Mouse (Mus musculus): ENCODE results near the gene Khdc1b. TPM values are rescaled to one million over a fixed set of nuclear protein-coding genes. Genes with fewer than 3 reads are reported as not detected.
"Not testable (repeated sequence)": the region's sequence is repeated elsewhere in the genome, so short reads cannot be mapped to it uniquely, and the experiment has no call there.

Khdc1b gene
- total RNA-seq (2015; ENCODE audit: low replicate concordance) = 0.63 TPM in 1 of 2 replicates, not detected in the other
- total RNA-seq (2017; ENCODE audit: low replicate concordance) = 0.17 TPM in 1 of 2 replicates, not detected in the other

DNA sequence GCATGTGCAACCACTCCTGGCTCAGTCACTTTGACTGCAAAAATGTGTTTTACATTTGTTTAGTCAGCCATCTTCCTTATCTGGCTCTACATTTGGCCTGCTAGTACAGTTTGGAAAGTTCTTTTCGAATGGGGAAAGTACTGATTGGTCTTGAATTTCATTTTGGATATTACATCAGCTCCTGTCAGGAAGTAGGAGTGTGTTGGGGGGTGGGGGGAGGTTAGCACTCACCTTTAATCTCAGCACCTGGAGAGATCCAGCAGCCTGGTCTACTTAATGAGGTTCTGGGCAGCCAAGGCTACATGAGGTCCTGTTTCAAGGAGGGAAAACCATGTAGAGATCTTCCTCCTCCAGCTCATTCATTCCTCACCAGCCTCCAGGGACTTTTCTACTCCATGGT is at the start of gene Khdc1b:
Gene Khdc1b, plus strand, starts transcription at position 301 of the 400 bp plus-strand sequence.
- ATAC-seq (replicated peaks; ENCODE audit: low FRiP score, poor library complexity, severe bottlenecking) = no peak

DNA sequence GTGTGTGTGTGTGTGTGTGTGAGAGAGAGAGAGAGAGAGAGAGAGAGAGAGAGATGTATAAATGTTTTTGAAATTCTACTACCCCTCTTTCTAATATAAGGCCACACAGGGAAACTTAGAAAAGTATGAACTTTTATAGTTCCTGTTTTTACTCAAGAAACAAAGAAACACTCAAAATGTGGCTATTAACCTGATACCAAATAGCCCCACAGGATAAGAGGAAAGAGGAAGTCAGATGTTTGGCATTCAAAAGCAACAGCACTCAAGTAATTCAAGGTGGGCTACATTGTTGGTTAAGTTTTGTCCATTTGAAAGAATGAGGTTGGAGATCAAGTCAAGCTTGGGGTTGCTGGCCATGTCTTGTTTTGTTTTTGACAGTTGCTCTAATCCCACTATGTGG is 47.5 kb upstream of the Khdc1b start:
- ATAC-seq (replicated peaks; ENCODE audit: low FRiP score, poor library complexity, severe bottlenecking) = no peak

DNA sequence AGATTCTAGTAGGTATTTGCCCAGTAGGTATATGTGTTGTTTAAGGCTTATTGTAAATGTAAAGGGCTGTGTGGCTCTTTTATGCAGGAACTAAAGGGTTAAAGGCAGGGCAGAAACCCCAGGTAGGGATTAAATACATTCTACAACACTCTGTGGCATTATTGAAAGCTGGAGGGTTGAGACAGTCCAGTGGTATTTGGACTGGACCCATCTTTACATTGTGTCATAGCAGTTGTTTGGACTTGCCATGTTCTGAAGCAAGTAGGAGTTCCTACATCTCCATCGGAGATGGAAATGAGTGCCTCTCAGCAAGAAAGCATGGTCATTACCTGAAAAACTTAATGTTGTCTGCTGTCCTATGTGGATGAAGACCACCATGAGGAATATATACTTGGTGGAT is 42.6 kb upstream of the Khdc1b start:
- ATAC-seq (replicated peaks; ENCODE audit: low FRiP score, poor library complexity, severe bottlenecking) = no peak

DNA sequence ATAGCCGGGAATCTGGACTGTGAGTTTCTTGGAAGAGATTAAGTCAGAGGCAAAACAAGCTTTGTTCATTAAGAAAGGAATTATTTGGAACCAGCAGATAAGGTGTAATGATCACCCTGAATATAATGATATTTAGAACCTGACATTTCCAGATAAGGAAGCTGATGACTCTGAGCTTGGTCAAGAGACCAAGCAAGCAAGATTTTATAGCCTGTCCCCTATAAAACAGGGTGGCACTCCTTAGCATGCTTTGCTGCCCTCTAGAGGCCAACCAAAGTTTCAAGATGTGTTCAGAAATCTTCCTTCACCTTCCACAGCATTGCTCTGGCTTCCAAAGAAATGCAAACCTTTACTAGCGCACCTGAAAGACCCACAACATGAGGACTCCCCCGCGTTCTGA is 39.1 kb upstream of the Khdc1b start:
- ATAC-seq (replicated peaks; ENCODE audit: low FRiP score, poor library complexity, severe bottlenecking) = no peak

DNA sequence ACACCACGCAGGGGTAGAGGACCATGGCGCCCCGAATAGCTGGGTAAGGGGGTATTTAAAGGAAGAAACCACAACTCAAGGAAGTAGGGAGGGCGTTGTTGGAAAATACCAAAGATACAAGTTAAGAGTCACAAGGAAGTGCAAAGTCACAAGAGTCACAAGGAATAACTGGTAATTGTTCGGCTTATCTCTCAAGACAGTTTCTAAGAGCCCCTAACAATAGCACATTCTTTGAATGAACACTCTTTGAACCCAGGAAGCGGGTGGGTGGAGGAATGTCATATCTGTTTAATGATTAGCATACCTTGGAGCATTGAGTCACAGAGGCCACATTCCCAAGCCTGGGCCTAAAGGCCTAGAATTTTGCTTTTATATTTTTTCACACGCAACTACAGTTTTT is 38.6 kb upstream of the Khdc1b start:
- not testable (repeated sequence) for ATAC-seq (replicated peaks; ENCODE audit: low FRiP score, poor library complexity, severe bottlenecking)

DNA sequence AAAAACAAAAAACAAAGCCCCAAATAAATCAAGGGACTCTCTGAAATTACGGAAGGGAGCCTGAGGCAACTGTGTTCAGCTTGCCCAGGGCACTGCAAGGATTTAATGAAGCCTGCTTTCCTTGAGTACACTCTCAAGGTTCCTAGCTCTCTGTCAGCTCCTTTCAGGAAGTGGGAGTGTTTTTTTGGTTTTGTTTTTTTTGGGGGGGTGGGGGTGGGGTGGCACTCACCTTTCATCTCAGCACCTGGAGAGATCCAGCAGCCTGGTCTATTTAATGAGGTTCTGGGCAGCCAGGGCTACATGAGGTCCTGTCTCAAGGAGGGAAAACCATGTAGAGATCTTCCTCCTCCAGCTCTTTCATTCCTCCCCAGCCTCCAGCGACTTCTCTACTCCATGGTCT is 34.0 kb upstream of the Khdc1b start, which contains the start of gene Khdc1a:
Gene Khdc1a, plus strand, starts transcription at position 301 of the 400 bp plus-strand sequence.
- ATAC-seq (replicated peaks; ENCODE audit: low FRiP score, poor library complexity, severe bottlenecking) = no peak

DNA sequence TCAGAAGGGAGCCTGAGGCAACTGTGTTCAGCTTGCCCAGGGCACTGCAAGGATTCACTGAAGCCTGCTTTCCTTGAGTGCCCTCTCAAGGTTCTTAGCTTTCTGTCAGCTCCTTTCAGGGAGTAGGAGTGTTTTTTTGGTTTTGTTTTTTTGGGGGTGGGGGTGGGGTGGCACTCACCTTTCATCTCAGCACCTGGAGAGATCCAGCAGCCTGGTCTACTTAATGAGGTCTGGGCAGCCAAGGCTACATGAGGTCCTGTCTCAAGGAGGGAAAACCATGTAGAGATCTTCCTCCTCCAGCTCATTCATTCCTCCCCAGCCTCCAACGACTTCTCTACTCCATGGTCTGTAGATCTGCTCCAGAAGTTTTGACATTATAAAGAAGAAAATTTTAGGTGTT is 15.3 kb upstream of the Khdc1b start, which contains the start of gene Khdc1c:
Gene Khdc1c, plus strand, starts transcription at position 301 of the 400 bp plus-strand sequence.
- not testable (repeated sequence) for ATAC-seq (replicated peaks; ENCODE audit: low FRiP score, poor library complexity, severe bottlenecking)

DNA sequence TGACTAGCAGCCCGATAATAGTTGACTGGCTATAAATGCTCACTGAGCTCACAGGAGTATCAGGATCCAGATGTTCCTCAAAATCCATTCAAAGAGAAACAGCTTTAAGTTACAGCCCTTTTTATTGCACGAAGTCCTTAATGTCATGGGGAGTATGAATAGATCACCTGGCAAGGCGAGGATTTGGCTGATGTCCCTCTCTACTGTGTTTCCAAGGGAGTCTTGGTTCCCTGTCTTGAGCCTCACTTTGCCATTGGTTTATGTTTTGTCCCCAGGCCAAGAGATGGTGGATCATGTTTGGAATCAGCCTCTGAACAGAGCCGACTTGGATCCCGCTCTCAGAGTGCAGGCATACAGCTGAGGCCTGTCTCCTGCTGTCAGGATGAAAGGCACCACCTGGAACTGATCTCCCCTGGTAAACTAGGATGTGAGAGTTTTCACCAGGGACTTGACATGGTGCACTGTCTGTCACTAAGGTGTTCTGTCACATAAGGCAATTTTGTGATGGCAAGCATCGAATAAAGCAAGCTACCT is 7.8 kb downstream of the Khdc1b start:
- no peak for ATAC-seq (replicated peaks; ENCODE audit: low FRiP score, poor library complexity, severe bottlenecking)

DNA sequence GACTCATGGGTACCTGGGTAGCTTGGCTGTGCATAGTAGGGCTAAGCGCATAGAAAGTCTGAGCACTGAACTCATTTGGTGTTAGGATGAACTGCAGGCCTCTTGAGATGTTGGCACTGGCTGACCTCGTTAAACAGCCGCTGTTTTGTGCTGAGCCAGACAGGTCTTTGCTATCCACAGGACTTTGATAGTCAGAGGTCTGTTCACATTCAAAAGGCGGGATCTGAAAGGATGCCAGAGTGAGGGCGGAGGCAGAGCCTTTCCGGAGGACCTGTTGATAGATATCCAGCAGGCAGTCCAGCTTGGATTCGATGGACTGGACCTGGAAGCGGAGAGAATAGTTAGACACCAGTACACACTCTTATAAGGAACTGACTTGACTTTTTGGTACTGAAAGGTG is 19.4 kb downstream of the Khdc1b start:
- no peak for ATAC-seq (replicated peaks; ENCODE audit: low FRiP score, poor library complexity, severe bottlenecking)

DNA sequence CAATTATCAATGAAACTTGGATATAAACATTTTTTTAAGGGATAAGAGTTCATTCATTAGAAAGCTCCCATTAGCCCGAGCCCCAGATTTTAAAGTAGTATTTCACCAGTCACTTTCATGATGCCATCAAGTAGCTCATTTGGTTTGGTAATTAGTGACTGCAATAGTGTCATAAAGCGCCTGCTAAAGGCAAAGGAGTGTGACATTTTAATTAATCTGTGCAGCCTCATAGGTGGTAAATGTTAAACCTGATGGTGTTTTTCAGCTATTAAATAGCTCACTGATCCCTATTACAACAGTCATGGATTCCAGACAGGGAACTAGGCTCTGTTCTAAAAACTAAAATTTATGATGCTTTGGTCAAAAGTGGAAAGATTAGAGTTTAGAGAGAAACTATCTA is 23.9 kb downstream of the Khdc1b start:
- no peak for ATAC-seq (replicated peaks; ENCODE audit: low FRiP score, poor library complexity, severe bottlenecking)

DNA sequence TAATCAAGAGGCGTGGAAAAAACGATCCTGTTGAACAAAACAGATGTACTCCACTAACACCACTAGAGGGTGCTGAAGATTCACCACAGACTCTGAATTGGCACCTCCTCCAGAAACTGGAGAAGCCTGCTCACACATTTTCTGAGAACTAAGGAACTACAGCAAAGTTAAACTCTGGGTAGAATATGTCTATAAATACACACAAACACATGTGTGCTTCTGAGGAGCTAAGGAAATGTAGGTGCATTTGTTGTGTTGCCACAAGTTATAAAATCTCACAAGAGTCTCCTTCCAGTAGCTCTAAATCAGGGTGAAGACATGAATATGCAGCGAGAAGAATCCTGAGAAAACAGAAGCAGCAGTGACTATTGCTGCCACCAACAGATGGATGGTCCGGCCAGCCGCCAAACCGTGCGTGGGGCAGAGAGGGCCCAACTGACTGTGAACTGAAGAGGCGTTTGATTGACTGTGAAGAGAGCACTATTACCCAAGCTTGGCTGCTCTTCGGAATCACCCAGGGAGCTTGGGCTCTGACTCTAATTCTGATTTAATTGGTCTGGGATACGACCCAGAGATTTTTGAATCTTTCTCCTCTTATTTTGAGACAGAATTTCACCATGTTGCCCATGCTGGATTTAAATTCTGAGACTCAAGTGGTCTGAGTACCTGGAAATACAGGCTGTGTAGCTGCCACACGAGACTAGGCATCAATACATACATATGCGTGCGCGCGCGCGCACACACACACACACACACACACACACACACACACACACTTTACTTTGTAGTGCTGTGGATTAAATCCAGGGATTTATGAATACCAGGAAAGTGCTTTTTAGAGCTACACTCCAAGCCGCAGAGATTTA is 28.2 kb downstream of the Khdc1b start:
- ATAC-seq (replicated peaks; ENCODE audit: low FRiP score, poor library complexity, severe bottlenecking) = no peak

DNA sequence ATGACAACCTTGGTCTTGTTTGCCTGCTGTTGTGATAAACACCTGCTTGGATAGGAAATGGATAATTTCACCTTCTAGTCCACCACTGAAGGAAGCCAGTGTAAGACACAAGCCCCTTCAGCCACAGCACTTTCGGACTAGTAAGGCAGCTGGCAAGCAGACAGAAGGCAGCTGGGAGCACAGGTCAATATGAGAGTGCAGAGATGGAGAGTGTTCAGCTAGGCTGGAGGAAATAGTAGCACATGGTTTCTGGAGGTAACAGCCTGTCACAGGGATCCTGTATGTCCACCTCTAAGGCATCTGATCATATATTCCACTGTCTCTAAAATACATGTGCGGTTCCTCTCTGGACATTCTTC is 28.8 kb downstream of the Khdc1b start:
- no peak for ATAC-seq (replicated peaks; ENCODE audit: low FRiP score, poor library complexity, severe bottlenecking)

DNA sequence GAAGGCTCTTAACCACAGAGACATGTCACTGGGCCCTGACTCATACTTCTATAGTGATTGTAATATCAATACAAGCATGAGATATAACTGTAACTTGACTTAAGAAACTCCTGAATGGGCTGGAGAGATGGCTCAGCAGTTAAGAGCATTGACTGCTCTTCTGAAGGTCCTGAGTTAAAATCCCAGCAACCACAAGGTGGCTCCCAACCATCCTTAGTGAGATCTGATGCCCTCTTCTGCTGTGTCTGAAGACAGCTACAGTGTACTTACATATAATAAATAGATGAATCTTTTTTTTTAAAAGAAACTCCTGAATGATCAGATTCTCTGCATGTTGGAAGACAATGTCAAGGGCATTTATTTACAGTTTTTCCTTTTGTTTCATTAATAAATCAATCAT is 36.0 kb downstream of the Khdc1b start:
- ATAC-seq (replicated peaks; ENCODE audit: low FRiP score, poor library complexity, severe bottlenecking) = no peak

DNA sequence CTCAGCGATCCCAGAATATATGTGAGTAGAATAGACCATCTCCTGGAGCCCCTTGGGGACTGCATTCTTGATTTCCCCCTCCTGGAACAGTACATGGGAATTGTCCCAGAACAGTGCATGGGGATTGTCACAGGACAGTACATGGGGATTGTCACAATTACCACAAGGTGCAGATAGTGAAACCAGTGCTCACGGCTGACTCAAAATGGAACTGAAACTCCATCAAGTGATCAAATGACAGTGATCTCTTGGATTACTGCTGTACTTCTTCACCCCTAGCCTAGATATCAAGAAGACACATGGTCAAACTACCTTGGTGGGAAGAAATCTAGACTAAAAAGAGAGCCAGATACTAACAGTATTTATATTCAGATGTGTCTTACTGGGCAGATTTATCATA is 42.3 kb downstream of the Khdc1b start:
- ATAC-seq (replicated peaks; ENCODE audit: low FRiP score, poor library complexity, severe bottlenecking) = no peak

DNA sequence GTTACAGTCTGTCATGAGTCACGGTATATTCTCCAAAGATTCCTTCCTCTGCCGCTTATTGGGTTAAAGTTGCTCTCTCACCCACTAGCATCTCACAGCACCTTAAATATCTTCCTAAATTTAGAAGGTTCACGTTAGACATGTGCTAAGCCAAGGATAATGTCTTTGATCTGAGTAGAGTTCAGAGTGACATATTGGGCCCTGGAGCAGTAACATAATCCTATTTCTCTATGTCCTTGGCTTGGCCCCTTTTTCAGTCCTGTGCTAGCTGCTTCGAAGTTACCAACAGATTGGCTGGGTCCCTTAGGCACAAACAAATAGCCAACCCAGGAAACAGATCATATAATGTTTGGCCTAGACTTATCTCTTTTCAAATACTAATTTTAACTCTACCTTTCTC is 44.7 kb downstream of the Khdc1b start:
- no peak for ATAC-seq (replicated peaks; ENCODE audit: low FRiP score, poor library complexity, severe bottlenecking)

DNA sequence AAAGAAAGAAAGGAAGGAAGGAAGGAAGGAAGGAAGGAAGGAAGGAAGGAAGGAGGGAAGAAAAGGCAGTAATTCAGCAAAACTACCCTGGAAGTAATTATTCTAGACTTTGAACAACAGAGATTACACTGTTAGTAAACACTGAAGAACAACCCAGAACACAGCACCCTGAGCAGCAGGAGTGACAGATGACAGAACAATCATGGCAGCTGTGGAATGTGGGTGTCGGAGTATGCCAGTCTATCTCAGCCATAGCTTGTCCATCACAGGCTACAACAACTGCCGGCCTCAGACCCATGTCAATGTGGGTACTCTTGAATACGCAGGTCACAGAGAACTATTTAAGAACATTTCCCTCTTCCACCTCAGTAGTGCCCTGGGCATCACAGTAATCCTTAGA is 48.3 kb downstream of the Khdc1b start:
- no peak for ATAC-seq (replicated peaks; ENCODE audit: low FRiP score, poor library complexity, severe bottlenecking)

DNA sequence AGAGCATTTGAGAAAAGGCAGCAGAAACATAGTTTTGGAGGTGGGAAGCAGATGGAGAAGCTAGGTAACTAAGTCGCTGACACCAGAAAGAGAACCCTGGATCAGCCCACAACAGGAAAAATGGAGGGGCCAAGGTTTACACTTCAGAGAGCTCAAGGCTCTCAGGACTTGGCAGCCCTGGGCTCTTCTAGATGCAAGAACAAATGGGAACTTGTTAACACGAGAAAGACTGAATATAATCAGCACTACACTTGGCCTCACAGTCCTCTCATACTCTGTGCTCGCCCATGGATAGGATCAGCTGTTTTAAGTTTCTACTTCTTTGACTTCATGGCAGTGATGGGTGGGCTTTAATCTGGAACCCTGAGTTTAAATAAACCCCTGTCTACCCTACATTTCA is 51.5 kb downstream of the Khdc1b start:
- ATAC-seq (replicated peaks; ENCODE audit: low FRiP score, poor library complexity, severe bottlenecking) = no peak

All from erythroblast, adult 5-6 weeks (primary cell).